Mouse (Mus musculus) hindbrain, embryonic 10.5 days (tissue): ENCODE measurements around the gene Tspan10. TPM values are rescaled to one million over a fixed set of nuclear protein-coding genes. Genes with fewer than 3 reads are reported as not detected.

Experiments
- DNase-seq: peaks from one replicate; pipeline ENCODE4 v3.0.0-alpha.2; 2017; ENCODE audit warnings: low spot score
- H3K27ac ChIP-seq: fragments of 300-500 bp; sonication (generic); 2 replicates; pipeline ENCODE4 v1.5.1; 2016; ENCODE audit warnings: mild to moderate bottlenecking, moderate library complexity
- H3K27me3 ChIP-seq: fragments of 300-500 bp; sonication (generic); 2 replicates; pipeline ENCODE4 v1.6.1; 2016; ENCODE audit warnings: mild to moderate bottlenecking; ENCODE audit not compliant: poor library complexity, insufficient read depth, severe bottlenecking
- H3K36me3 ChIP-seq: fragments of 300-500 bp; sonication (generic); 2 replicates; pipeline ENCODE4 v1.6.1; 2016; ENCODE audit warnings: mild to moderate bottlenecking, moderate library complexity
- H3K4me1 ChIP-seq: fragments of 300-500 bp; sonication (generic); replicated peaks from 2 replicates; pipeline ENCODE4 v1.6.1; 2016; ENCODE audit warnings: mild to moderate bottlenecking
- H3K4me3 ChIP-seq: fragments of 300-500 bp; sonication (generic); 2 replicates; pipeline ENCODE4 v1.5.1; 2016; ENCODE audit warnings: mild to moderate bottlenecking, moderate library complexity
- H3K9me3 ChIP-seq: fragments of 300-500 bp; sonication (generic); 2 replicates; pipeline ENCODE4 v1.6.1; 2016; ENCODE audit warnings: mild to moderate bottlenecking, moderate library complexity
- WGBS: fragments of 180-500 bp; shearing (Covaris S2); methylation state at CpG from one replicate; pipeline ENCODE4 v1.1.7; 2016; 5-methylcytosine and 5-hydroxymethylcytosine counted together
- polyA plus RNA-seq: library from polyadenylated mRNA; unstranded; fragments of >200 nt; fragmentation: Nextera tagmentation; extraction: Ambion mirVana; gene quantifications from 2 replicates; pipeline ENCODE4 v1.2.1, GENCODE M21; 2016

The Tspan10 gene
- polyA plus RNA-seq, 1 experiment from 2014 or later, result 0.12 TPM

DNA sequence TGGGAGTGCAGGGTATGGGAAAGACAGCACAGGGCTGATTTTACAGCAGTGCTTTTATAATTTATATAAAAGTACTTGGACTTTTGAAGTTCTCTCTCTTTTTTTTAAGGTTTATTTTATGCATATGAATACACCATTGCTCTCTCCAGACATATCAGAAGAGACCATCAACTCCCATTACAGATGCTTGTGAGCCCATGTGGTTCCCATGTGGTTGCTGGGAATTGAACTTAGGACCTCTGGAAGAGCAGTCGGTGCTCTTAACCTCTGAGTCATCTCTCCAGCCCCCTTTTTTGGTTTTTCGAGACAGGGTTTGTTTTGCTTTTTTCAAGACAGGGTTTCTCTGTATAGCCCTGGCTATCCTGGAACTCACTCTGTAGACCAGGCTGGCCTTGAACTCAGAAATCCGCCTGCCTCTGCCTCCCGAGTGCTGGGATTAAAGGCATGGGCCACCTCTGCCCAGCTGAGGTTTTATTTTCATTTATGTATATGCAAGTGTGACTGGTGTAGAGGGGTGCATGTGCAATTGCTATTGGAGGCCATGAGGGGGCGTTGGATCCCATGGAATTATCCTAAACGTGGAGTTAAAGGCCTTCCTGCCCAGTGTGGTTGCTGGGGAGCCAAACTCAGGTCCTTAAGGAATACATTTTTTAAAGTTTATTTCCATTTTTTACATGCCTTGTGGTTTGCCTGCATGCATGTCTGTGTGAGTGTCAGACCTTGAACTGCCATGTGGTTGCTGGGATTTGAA, 16.6 kb downstream of the Tspan10 start:
- Histone ChIP-seq H3K4me1 (peaks cover 29% of the 10 kb centered on the region), H3K27ac (peak overlapping the region; percentile 96; the same call in 1 of the 2 replicates), H3K4me3 (peak overlapping the region; percentile 88), H3K27me3 (no peaks in the 10 kb centered on the region), H3K9me3 (no peaks in the 10 kb centered on the region), H3K36me3 (peaks cover 58% of the 10 kb centered on the region)
- 72% methylated on average over 6 of the region's 6 CpGs for WGBS
- no peak for DNase-seq

DNA sequence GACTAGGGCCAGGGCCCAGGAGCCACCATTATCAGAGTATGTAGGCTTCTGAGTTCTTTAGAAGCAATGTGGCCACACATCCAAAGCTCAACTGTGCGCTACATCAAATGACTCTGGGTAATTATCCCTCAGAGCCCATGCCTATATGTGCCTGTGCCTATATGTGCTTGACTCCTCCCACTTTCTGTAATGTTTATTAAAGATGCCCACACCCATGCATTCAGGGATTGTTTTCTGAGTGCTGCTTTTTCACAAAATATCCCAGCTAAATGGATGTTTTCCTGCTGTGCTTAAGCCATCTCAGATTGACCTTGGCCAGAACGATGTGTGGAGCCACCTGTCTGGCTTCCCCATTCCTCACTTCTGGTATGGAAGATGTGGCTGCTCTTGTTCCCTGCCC, 21.1 kb downstream of the Tspan10 start:
- no peak for DNase-seq
- H3K36me3 ChIP-seq, result peaks cover 67% of the 10 kb centered on the region
- WGBS, result 90% methylated on average over 2 of the region's 2 CpGs

DNA sequence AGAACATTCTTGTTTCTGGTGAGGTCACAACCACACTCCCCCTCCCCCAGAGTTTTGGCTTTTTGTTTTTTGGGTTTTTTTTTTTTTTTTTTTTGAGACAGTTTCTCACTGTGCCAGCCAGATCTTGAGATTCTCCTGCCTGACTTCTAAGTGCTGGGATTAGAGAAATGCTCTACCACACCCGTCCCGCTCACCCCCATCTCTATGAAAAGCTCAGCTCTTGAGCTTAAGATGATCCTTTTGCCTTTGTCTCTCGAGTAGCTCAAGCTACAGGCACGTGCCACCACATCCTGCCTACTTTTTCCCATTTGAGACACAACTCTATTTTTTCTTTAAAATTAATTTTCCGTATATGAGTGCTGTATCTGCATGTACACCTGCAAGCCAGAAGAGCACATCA, 21.9 kb downstream of the Tspan10 start:
- Histone ChIP-seq H3K9me3 (no peaks in the 10 kb centered on the region), H3K4me1 (peaks cover 27% of the 10 kb centered on the region), H3K36me3 (peaks cover 68% of the 10 kb centered on the region), H3K27me3 (no peaks in the 10 kb centered on the region), H3K27ac (no peak overlapping the region), H3K4me3 (no peak overlapping the region)
- DNase-seq, result no peak
- WGBS, result 88% methylated on average over 5 of the region's 5 CpGs

More for the DNA sequence above, 21.1 kb downstream of the Tspan10 start:
- H3K27me3 ChIP-seq, result no peaks in the 10 kb centered on the region
- H3K27ac ChIP-seq, result no peak overlapping the region
- H3K4me3 ChIP-seq, result no peak overlapping the region
- H3K9me3 ChIP-seq, result no peaks in the 10 kb centered on the region
- peaks cover 32% of the 10 kb centered on the region for H3K4me1 ChIP-seq

DNA sequence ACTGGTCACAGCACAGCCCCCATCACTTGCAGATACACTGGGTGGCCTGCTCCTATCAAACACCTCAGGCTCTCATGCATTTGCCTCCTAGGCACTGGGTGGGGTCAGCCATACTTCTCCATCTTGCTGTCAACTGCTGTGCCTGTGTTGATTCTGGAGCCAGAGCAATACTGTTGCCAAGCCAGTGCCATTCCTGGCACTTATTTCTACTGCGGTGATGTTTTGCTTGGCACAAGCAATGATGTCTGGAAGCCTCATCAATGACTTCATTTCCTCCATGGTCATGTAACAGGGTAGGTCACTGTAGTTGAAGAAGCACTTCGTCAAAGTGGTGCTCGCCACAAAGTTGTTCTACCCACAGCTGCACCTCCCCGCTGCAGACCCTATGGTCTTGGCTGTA, 23.1 kb downstream of the Tspan10 start:
- peak overlapping the region; percentile 94 for H3K4me3 ChIP-seq
- no peaks in the 10 kb centered on the region for H3K27me3 ChIP-seq
- DNase-seq, result no peak
- no peaks in the 10 kb centered on the region for H3K9me3 ChIP-seq
- H3K4me1 ChIP-seq, result peaks cover 26% of the 10 kb centered on the region
- peaks cover 69% of the 10 kb centered on the region for H3K36me3 ChIP-seq
- 91% methylated on average over 4 of the region's 4 CpGs for WGBS
- H3K27ac ChIP-seq, result no peak overlapping the region

DNA sequence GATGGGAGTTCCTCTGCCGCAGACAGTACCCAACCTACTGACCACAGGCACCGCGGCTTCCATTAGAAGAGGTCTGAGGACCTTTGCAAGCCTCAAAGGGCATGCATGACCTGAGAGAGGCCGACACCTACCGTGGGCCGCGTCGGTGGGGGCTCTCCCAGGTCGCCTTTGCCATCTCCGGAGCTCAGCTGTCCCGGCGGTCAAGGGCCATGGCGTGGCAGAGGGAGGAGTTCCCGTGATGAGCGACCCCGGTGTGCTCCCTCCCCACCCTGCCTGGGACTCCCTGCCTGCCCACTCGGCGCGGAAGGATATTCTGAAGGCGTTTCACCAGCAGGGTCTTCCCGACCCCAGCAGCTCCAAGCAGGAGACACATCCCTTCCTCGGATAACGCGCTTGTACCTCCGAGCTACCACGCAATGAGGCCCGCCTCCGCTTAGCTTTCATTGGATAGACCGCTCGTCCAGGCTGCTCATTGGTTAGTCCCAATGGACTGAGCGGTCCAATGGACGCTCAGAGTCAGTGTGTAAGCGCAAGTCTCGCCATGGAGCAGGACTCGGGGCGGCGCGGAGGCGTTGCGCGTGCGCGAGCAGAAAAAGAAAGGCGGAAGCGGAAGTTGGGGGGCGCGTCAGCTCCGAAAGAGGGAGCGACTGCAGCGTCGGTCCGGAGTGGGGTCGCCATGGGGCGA, 24.7 kb downstream of the Tspan10 start, which contains the start of gene Arl16:
Gene Arl16, minus strand, starts transcription at position 557 of the 685 bp plus-strand sequence.
- DNase-seq, result peak; percentile 99
- no peaks in the 10 kb centered on the region for H3K9me3 ChIP-seq
- peak within 1 kb of the TSS; percentile 90 for H3K27ac ChIP-seq
- WGBS, result under 1% methylated on average over 54 of the region's 54 CpGs
- no peaks in the 10 kb centered on the region for H3K27me3 ChIP-seq
- peak within 1 kb of the TSS; percentile 94 for H3K4me3 ChIP-seq
- H3K4me1 ChIP-seq, result peaks cover 26% of the 10 kb centered on the region
- peaks cover 69% of the 10 kb centered on the region for H3K36me3 ChIP-seq

DNA sequence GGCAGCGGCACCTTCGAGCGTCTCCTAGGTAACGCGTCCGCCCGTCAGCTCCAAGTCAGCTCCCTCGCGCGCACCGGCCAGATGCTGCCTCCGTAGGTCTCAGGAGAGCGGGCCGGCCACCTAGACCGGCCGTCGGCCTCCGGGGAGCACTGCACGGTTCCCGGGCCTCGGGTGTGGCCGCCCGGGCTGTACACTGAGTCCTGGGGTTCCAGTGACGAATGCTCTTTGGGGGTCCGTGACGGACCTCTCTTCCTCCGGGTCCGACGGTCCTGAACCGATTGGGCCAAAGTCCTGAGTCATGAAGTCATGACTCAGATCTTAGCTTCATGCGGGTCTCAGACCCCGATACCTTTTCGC, 25.3 kb downstream of the Tspan10 start:
- H3K27ac ChIP-seq, result peak overlapping the region; percentile 90
- H3K9me3 ChIP-seq, result no peaks in the 10 kb centered on the region
- no peaks in the 10 kb centered on the region for H3K27me3 ChIP-seq
- peak overlapping the region; percentile 94 for H3K4me3 ChIP-seq
- DNase-seq, result no peak
- 2% methylated on average over 33 of the region's 33 CpGs for WGBS
- H3K4me1 ChIP-seq, result peaks cover 26% of the 10 kb centered on the region
- H3K36me3 ChIP-seq, result peaks cover 69% of the 10 kb centered on the region

DNA sequence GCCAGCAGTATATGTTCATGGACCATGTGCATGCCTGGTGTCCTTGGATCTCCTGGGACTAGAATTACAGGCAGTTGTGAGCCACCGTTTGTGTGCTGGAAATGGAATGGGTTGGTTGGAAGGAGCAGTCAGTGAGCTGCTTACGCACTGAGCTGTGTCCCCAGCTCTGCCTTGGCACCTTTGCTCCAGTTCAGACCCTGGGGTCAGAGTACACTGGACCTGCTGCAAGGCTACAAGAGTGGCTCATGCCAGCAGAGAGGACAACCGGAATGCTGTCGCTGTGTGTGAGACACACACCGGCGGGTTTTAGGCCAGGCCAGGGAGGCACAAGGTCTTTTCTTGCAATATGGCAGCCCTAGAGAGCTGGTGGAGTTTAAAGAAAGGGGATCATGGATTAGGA, 29.6 kb downstream of the Tspan10 start:
- Histone ChIP-seq H3K4me1 (peaks cover 12% of the 10 kb centered on the region), H3K27ac (no peak overlapping the region), H3K9me3 (no peaks in the 10 kb centered on the region), H3K36me3 (peaks cover 80% of the 10 kb centered on the region), H3K27me3 (no peaks in the 10 kb centered on the region), H3K4me3 (no peak overlapping the region)
- 98% methylated on average over 6 of the region's 6 CpGs for WGBS
- no peak for DNase-seq

DNA sequence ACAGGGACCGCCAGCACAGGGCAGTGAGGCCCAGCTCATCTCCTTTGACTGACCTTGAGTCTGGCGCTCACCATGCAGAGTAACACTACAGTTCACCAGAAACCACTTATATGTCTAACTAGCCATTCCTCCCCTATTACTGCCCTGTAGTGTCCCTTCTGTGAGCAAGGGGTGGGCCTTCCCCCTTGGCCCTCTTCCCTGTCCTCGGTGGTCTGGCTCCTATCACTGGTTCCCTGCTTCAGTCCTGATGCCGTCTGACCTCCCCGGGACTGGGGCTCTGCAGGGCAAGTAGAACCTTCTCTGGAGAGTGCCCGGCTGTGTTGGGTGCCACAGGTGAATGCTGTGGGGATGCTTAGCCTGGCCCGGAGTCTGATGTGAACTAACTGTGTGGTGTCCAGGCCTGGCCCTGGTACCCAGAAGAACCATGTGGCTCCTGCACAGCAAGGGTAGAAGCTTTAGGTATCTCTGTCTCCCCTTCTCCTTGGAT, 41.0 kb downstream of the Tspan10 start:
- no peaks in the 10 kb centered on the region for H3K27me3 ChIP-seq
- H3K36me3 ChIP-seq, result peaks cover 83% of the 10 kb centered on the region
- WGBS, result 88% methylated on average over 7 of the region's 7 CpGs
- no peaks in the 10 kb centered on the region for H3K9me3 ChIP-seq
- no peak for DNase-seq
- peaks cover 27% of the 10 kb centered on the region for H3K4me1 ChIP-seq
- peak overlapping the region; percentile 99 for H3K4me3 ChIP-seq
- H3K27ac ChIP-seq, result peak overlapping the region; percentile 97

DNA sequence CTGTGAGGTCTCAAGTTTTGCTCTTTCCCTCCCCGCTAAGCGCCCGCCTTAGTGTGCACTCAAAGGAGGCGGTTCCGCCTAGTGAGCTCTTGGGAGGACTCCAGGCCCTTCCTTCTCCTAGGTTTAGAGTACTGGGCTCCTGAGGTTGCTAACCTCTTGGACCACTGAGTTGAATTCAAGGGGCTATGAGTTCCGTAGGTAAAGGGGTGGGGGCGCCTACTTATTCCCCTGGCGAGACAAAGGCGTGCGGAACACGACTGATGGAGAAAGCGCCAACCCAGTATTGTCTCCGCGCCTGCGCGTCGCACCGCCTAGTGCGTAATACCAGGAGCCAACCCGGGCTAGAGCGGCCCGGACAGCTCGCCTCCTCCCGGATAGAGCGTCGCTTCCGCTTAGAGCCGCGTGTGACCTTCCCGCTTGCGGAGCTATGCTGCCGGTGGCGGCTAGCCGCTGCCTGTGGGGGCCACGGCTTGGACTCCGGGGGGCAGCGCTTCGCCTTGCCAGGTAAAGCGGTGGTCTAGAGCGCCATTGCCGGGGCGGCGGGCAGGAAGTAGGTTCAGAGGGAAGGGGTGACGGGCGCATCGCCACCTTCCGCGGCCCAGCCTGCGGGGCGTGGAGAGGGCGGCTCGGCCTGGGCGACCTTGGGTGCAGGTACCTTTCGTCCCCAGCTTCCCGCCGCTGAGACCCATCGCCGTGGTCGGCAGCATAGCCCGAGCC, 42.0 kb downstream of the Tspan10 start, which contains the start of gene Mrpl12:
Gene Mrpl12, plus strand, starts transcription at position 349 of the 717 bp plus-strand sequence.
- WGBS, result under 1% methylated on average over 60 of the region's 60 CpGs
- Histone ChIP-seq H3K4me1 (peaks cover 29% of the 10 kb centered on the region), H3K4me3 (peak within 1 kb of the TSS; percentile 99), H3K27ac (peak within 1 kb of the TSS; percentile 97), H3K36me3 (peaks cover 83% of the 10 kb centered on the region), H3K9me3 (no peaks in the 10 kb centered on the region), H3K27me3 (no peaks in the 10 kb centered on the region)
- peak; percentile 92 for DNase-seq

DNA sequence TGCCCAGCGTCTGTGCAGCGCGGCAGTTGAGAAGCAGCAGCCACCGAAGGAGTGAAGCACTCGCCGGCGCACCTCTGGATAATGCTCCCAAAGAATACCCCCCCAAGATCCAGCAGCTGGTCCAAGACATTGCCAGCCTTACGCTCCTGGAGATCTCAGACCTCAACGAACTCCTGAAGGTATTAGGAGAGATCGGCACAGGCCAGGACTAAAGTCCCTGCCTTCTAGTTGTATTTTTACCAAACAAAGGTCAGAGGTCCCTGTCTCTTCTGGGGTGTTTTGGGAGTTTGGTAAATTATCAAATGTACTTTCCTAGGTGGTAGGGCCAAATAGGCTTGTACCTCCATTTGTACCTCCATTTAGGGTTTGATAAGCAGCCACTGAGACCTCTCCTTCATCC, 42.8 kb downstream of the Tspan10 start:
- DNase-seq, result no peak
- peak overlapping the region; percentile 97 for H3K27ac ChIP-seq
- peak overlapping the region; percentile 99 for H3K4me3 ChIP-seq
- 15% methylated on average over 10 of the region's 10 CpGs for WGBS
- no peaks in the 10 kb centered on the region for H3K9me3 ChIP-seq
- peaks cover 34% of the 10 kb centered on the region for H3K4me1 ChIP-seq
- no peaks in the 10 kb centered on the region for H3K27me3 ChIP-seq
- peaks cover 83% of the 10 kb centered on the region for H3K36me3 ChIP-seq

DNA sequence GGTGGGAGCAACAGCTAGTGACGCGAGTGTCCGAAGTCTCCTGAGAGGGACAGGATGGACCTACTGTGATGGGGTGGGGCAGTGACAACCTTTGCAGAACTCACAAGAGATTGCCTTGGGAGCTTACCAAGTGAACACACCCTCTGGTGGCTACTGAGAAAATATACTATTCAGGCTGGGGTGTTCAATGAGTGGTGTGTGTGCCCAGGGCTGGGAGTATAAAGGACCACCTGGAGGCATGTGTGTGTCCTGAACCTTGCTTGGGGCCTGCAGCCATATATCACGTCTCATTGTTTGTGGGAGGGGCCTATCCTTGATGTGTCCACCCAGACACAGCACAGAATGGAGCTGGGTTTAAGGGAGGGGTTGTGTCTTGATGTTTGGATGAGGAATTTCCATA, 46.1 kb downstream of the Tspan10 start:
- WGBS, result 83% methylated on average over 4 of the region's 4 CpGs
- Histone ChIP-seq H3K36me3 (peaks cover 51% of the 10 kb centered on the region), H3K4me1 (peaks cover 64% of the 10 kb centered on the region), H3K9me3 (no peaks in the 10 kb centered on the region), H3K27ac (no peak overlapping the region), H3K4me3 (peak overlapping the region; percentile 9; the same call in 1 of the 2 replicates), H3K27me3 (no peaks in the 10 kb centered on the region)
- no peak for DNase-seq

DNA sequence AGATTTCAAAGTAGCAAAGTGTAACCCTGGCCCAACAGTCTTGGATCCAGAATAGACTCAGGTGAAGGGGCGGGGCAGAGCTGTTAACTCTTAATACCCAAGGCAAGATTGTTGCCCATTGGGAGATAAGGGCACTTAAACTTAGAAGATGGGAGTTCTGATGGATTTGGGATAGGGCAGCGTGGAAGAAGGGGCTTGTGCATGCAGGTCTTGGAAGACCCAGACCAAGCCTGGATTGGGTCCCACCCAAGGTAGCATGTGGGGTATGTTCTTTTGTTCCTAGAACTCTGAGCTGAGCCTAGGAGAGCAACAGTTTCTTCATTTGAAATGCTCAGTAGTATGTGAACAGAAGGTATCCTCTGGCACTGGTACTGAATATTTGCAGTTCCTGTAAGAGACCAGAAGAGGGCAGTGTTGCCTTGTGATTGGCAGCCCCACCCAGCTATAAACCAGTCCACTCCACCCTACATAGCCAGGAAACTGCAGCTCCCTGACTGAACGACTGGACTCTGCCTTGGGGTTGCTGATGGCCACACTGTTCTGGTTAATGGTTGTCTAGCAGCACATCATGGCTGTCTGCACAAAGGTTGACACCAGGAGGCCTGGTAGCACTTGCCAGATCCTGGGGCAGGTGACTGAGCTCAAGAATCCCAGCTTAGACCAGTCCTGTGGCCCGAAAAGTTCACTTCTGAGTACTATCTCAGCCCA, 46.8 kb downstream of the Tspan10 start:
- H3K4me1 ChIP-seq, result peaks cover 64% of the 10 kb centered on the region
- no peaks in the 10 kb centered on the region for H3K9me3 ChIP-seq
- H3K27me3 ChIP-seq, result no peaks in the 10 kb centered on the region
- peak overlapping the region; percentile 60; the same call in 1 of the 2 replicates for H3K27ac ChIP-seq
- peak overlapping the region; percentile 18 for H3K4me3 ChIP-seq
- 66% methylated on average over 4 of the region's 4 CpGs for WGBS
- peaks cover 53% of the 10 kb centered on the region for H3K36me3 ChIP-seq
- peak; percentile 68 for DNase-seq
